Mouse (Mus musculus) ES-Bruce4 (cell line): ENCODE results near the gene Abhd6.

Source experiments
- CTCF ChIP-seq: IDR thresholded peaks from one replicate; pipeline ENCODE4 v1.8.1; 2011; ENCODE audit warnings: low read depth, low read length
- POLR2A ChIP-seq: IDR thresholded peaks from one replicate; pipeline ENCODE4 v1.8.1; 2011; ENCODE audit warnings: low read length; ENCODE audit not compliant: insufficient read depth

- TF ChIP-seq CTCF (no peak), POLR2A (no peak)
These were observed 11.5 kb upstream of the Abhd6 start for GRCm38 (mm10) chr14:7991108-7991776.
